Mouse (Mus musculus): Measurements from ENCODE around the gene Wdfy2.

GRCm38 (mm10) chr14:62867069-62867468 lies 29.6 kb downstream of the Wdfy2 start:
- TF ChIP-seq CTCF (IDR thresholded peaks at IDR 0.05; ENCODE audit: extremely low read depth, insufficient read length, insufficient replicate concordance, low read depth, low read length) (no peak), POLR2A (IDR thresholded peaks at IDR 0.05; ENCODE audit: low read depth, low read length) (no peak)

Data from small intestine, adult 2 months (tissue).